8 mouse cellular contexts compared by ENCODE assay signal in genomic region chr19:10948416-10948815, GRCm38 (mm10). TPM values are rescaled to one million over a fixed set of nuclear protein-coding genes. Genes with fewer than 3 reads are reported as not detected.
DNase-seq lines count a peak whose midpoint lies in the region; ATAC-seq lines count a peak whose summit lies in the region.

No protein-coding gene starts in this region.

- H3K27me3 ChIP-seq in heart, embryonic 14.5 days (ENCODE audit: control insufficient read depth, insufficient read depth, low read length) = no peaks in the 10 kb centered on the region
- peaks cover 3% of the 10 kb centered on the region; the same call in 1 of the 2 replicates for H3K27me3 ChIP-seq in hindbrain, embryonic 12.5 days

- no peak for ATAC-seq in heart, embryonic 14.5 days (ENCODE audit: insufficient number of reproducible peaks, insufficient read depth, low FRiP score, low read depth)
- no peak; the same call in 1 of the 2 replicates for ATAC-seq in hindbrain, embryonic 12.5 days (ENCODE audit: low FRiP score)
- 0 out of 2 replicates have a peak, but pooled peaks have one; percentile 3 for ATAC-seq in megakaryocyte progenitor cell, adult 5-6 weeks (replicated peaks; ENCODE audit: poor library complexity)

- H3K9ac ChIP-seq in heart, embryonic 14.5 days (ENCODE audit: low read length) = peak overlapping the region; percentile 86
- H3K9ac ChIP-seq in hindbrain, embryonic 12.5 days = peak overlapping the region; percentile 82

- peak overlapping the region; percentile 99 for H3K4me2 ChIP-seq in heart, embryonic 14.5 days (ENCODE audit: low read length)
- peak overlapping the region; percentile 100 for H3K4me2 ChIP-seq in hindbrain, embryonic 12.5 days (replicated peaks)

- DNase-seq in heart, postnatal 36 days = no peak
- peak; percentile 36 for DNase-seq in CD4-positive helper T cell, adult 2 months (ENCODE audit: low read depth, low spot score)
- DNase-seq in cerebellum, adult 9-10 months = peak; percentile 42
- DNase-seq in thymus, postnatal 10 days (ENCODE audit: low spot score in 2 of 2) = peak; percentile 9 to 16
- no peak for DNase-seq in layer of hippocampus, adult 9-10 months (ENCODE audit: low spot score)

- no peak overlapping the region for H3K27ac ChIP-seq in heart, embryonic 14.5 days (replicated peaks in 1 of 2; ENCODE audit: control insufficient read depth in 1 of 2, insufficient read depth in 1 of 2, low read depth in 2 of 2, low read length in 2 of 2)
- H3K27ac ChIP-seq in hindbrain, embryonic 12.5 days = no peak overlapping the region

- H3K36me3 ChIP-seq in heart, embryonic 14.5 days (ENCODE audit: control insufficient read depth, insufficient read depth, low read length) = peaks cover 28% of the 10 kb centered on the region
- peaks cover 21% of the 10 kb centered on the region for H3K36me3 ChIP-seq in hindbrain, embryonic 12.5 days

- 0% methylated on average over 20 of the region's 20 CpGs for WGBS in heart, embryonic 14.5 days
- WGBS in hindbrain, embryonic 12.5 days = under 1% methylated on average over 20 of the region's 20 CpGs

- intact Hi-C loops in heart, postnatal 36 days (cut with DNase I) = loop anchor here (2.0 kb wide), 1 partner anchor 52 kb away; no protein-coding TSS in a partner anchor

- no peaks in the 10 kb centered on the region for H3K9me3 ChIP-seq in heart, embryonic 14.5 days (ENCODE audit: control insufficient read depth, low read length)
- no peaks in the 10 kb centered on the region for H3K9me3 ChIP-seq in hindbrain, embryonic 12.5 days (replicated peaks)

- H3K4me3 ChIP-seq in heart, embryonic 14.5 days (ENCODE audit: control insufficient read depth in 1 of 2, insufficient read depth in 1 of 2, low read depth in 1 of 2, low read length in 2 of 2) = peak overlapping the region; percentile 73 to 84
- peak overlapping the region; percentile 72 for H3K4me3 ChIP-seq in hindbrain, embryonic 12.5 days

- H3K4me1 ChIP-seq in heart, embryonic 14.5 days (ENCODE audit: control insufficient read depth in 2 of 2, insufficient read depth in 2 of 2, low read length in 2 of 2) = peaks cover 23 to 40% of the 10 kb centered on the region in 2 experiments
- peaks cover 39% of the 10 kb centered on the region for H3K4me1 ChIP-seq in hindbrain, embryonic 12.5 days

RNA-seq across cellular contexts. Expression of gene Ccdc86, which starts 0.7 kb away (rescaled TPM):
- 12.9 and 14.7 TPM in 2 replicates for polyA plus RNA-seq in heart, embryonic 14.5 days (2014; fragmentation: Nextera tagmentation; extraction: Ambion mirVana)
- 1 to 10 TPM; 6.3 to 6.5 TPM for total RNA-seq in heart, postnatal 36 days (2021)
- polyA plus RNA-seq in hindbrain, embryonic 12.5 days (2016; fragmentation: Nextera tagmentation; extraction: Ambion mirVana) = 21.5 and 21.7 TPM in 2 replicates
- 28.1 and 31.0 TPM in 2 replicates for total RNA-seq in megakaryocyte progenitor cell, adult 5-6 weeks (2015)
- total RNA-seq in megakaryocyte progenitor cell, adult 5-6 weeks (2017) = 17.6 and 20.5 TPM in 2 replicates

RNA-seq across cellular contexts. Expression of gene Ptgdr2, which starts 11.5 kb away (rescaled TPM):
- 0.07 and 0.22 TPM in 2 replicates for polyA plus RNA-seq in heart, embryonic 14.5 days (2014; fragmentation: Nextera tagmentation; extraction: Ambion mirVana)
- under 1 TPM in 1 of 2 experiments, not detected in 1; 0.14 TPM for total RNA-seq in heart, postnatal 36 days (2021)
- polyA plus RNA-seq in hindbrain, embryonic 12.5 days (2016; fragmentation: Nextera tagmentation; extraction: Ambion mirVana) = 0.09 and 0.10 TPM in 2 replicates
- 0.07 and 0.17 TPM in 2 replicates for total RNA-seq in megakaryocyte progenitor cell, adult 5-6 weeks (2015)
- total RNA-seq in megakaryocyte progenitor cell, adult 5-6 weeks (2017) = 0.07 TPM in 1 of 2 replicates, not detected in the other

RNA-seq across cellular contexts. Expression of gene Ms4a10, which starts 26.1 kb away (rescaled TPM):
- not detected in 2 replicates for polyA plus RNA-seq in heart, embryonic 14.5 days (2014; fragmentation: Nextera tagmentation; extraction: Ambion mirVana)
- total RNA-seq in heart, postnatal 36 days (2021) = not detected
- not detected in 2 replicates for polyA plus RNA-seq in hindbrain, embryonic 12.5 days (2016; fragmentation: Nextera tagmentation; extraction: Ambion mirVana)
- total RNA-seq in megakaryocyte progenitor cell, adult 5-6 weeks (2015) = not detected in 2 replicates
- not detected in 2 replicates for total RNA-seq in megakaryocyte progenitor cell, adult 5-6 weeks (2017)

RNA-seq across cellular contexts. Expression of gene Zp1, which starts 28.0 kb away (rescaled TPM):
- not detected in 2 replicates for polyA plus RNA-seq in heart, embryonic 14.5 days (2014; fragmentation: Nextera tagmentation; extraction: Ambion mirVana)
- total RNA-seq in heart, postnatal 36 days (2021) = not detected
- not detected in 2 replicates for polyA plus RNA-seq in hindbrain, embryonic 12.5 days (2016; fragmentation: Nextera tagmentation; extraction: Ambion mirVana)
- not detected in 2 replicates for total RNA-seq in megakaryocyte progenitor cell, adult 5-6 weeks (2015)
- not detected in 2 replicates for total RNA-seq in megakaryocyte progenitor cell, adult 5-6 weeks (2017)

RNA-seq across cellular contexts. Expression of gene Ms4a15, which starts 44.6 kb away (rescaled TPM):
- 0.15 TPM in 1 of 2 replicates, not detected in the other for polyA plus RNA-seq in heart, embryonic 14.5 days (2014; fragmentation: Nextera tagmentation; extraction: Ambion mirVana)
- total RNA-seq in heart, postnatal 36 days (2021) = not detected
- not detected in 2 replicates for polyA plus RNA-seq in hindbrain, embryonic 12.5 days (2016; fragmentation: Nextera tagmentation; extraction: Ambion mirVana)
- total RNA-seq in megakaryocyte progenitor cell, adult 5-6 weeks (2015) = not detected in 2 replicates
- not detected in 2 replicates for total RNA-seq in megakaryocyte progenitor cell, adult 5-6 weeks (2017)

Comparison
In these comparisons a context has a peak if more than half of its experiments do, and no peak if none do; other contexts are left out.
1. DNase-seq: peak in CD4-positive helper T cell, adult 2 months (single experiment), cerebellum, adult 9-10 months (single experiment) and thymus, postnatal 10 days (2 of 2); none in heart, postnatal 36 days (0 of 2) and layer of hippocampus, adult 9-10 months (single experiment).